Mouse (Mus musculus) heart, embryonic 10.5 days (tissue): ENCODE data around the gene Msmb. TPM values are rescaled to one million over a fixed set of nuclear protein-coding genes. Genes with fewer than 3 reads are reported as not detected.

Experiments used
- DNase-seq: peaks from one replicate; pipeline ENCODE4 v3.0.0-alpha.2; 2017; ENCODE audit warnings: low spot score
- H3K27ac ChIP-seq: fragments of 300-500 bp; sonication (generic); 2 replicates; pipeline ENCODE4 v1.5.1; 2016; ENCODE audit warnings: mild to moderate bottlenecking
- H3K27me3 ChIP-seq: fragments of 300-500 bp; sonication (generic); 2 replicates; pipeline ENCODE4 v1.6.1; 2016; ENCODE audit warnings: mild to moderate bottlenecking; ENCODE audit not compliant: poor library complexity, insufficient read depth, severe bottlenecking
- H3K36me3 ChIP-seq: fragments of 300-500 bp; sonication (generic); 2 replicates; pipeline ENCODE4 v1.6.1; 2016; ENCODE audit warnings: mild to moderate bottlenecking, moderate library complexity
- H3K4me1 ChIP-seq: fragments of 300-500 bp; sonication (generic); 2 replicates; pipeline ENCODE4 v1.6.1; 2016; ENCODE audit warnings: mild to moderate bottlenecking
- H3K4me3 ChIP-seq: fragments of 300-500 bp; sonication (generic); 2 replicates; pipeline ENCODE4 v1.5.1; 2016; ENCODE audit warnings: mild to moderate bottlenecking, moderate library complexity
- H3K9me3 ChIP-seq: fragments of 300-500 bp; sonication (generic); 2 replicates; pipeline ENCODE4 v1.6.1; 2016; ENCODE audit warnings: mild to moderate bottlenecking, moderate library complexity
- WGBS: fragments of 180-500 bp; shearing (Covaris S2); methylation state at CpG from one replicate; pipeline ENCODE4 v1.1.7; 2016; 5-methylcytosine and 5-hydroxymethylcytosine counted together
- polyA plus RNA-seq: library from polyadenylated mRNA; unstranded; fragments of >200 nt; fragmentation: Nextera tagmentation; extraction: Ambion mirVana; gene quantifications from 2 replicates; pipeline ENCODE4 v1.2.1, GENCODE M21; 2016

Gene Msmb
- polyA plus RNA-seq, 1 experiment from 2014 or later: not detected

- Histone ChIP-seq H3K9me3 (no peaks in the 10 kb centered on the region), H3K4me3 (peak overlapping the region; percentile 87), H3K36me3 (peaks cover 36% of the 10 kb centered on the region), H3K27ac (peak overlapping the region; percentile 92), H3K27me3 (no peaks in the 10 kb centered on the region), H3K4me1 (peaks cover 19% of the 10 kb centered on the region)
- no peak for DNase-seq
- WGBS: 0% methylated on average over 26 of the region's 26 CpGs
These were observed 59.5 kb downstream of the Msmb start for GRCm38 (mm10) chr14:32201354-32201753.

- Histone ChIP-seq H3K4me1 (peaks cover 19% of the 10 kb centered on the region), H3K4me3 (peak within 1 kb of the TSS; percentile 87), H3K9me3 (no peaks in the 10 kb centered on the region), H3K36me3 (peaks cover 30% of the 10 kb centered on the region), H3K27ac (peak within 1 kb of the TSS; percentile 92), H3K27me3 (no peaks in the 10 kb centered on the region)
- DNase-seq: peak; percentile 96
- under 1% methylated on average over 77 of the region's 77 CpGs for WGBS
These were observed 60.1 kb downstream of the Msmb start, which contains the start of the genes Timm23 and Parg for GRCm38 (mm10) chr14:32201791-32202451. TSS of gene Timm23 (minus strand) at chr14:32201898. TSS of gene Parg (plus strand) at chr14:32201949.

Other genes starting within 250 kb of the Msmb start
- gene Galnt15, start 113.0 kb upstream of the Msmb start, polyA plus RNA-seq: 0.18 and 0.38 TPM in 2 replicates
- gene Oxnad1, start 56.6 kb upstream of the Msmb start, polyA plus RNA-seq: 26.5 and 36.6 TPM in 2 replicates
- gene Dph3, start 56.3 kb upstream of the Msmb start, polyA plus RNA-seq: 90.6 and 102 TPM in 2 replicates
- 102 and 112 TPM in 2 replicates for gene Ncoa4, start 17.8 kb downstream of the Msmb start, polyA plus RNA-seq
- 370 and 414 TPM in 2 replicates for gene Timm23, start 59.9 kb downstream of the Msmb start, polyA plus RNA-seq
- gene Parg, start 59.9 kb downstream of the Msmb start, polyA plus RNA-seq: 32.7 and 35.3 TPM in 2 replicates
- gene Ogdhl, start 180.0 kb downstream of the Msmb start, polyA plus RNA-seq: 15.3 and 22.1 TPM in 2 replicates
- not detected in 2 replicates for gene 1700024G13Rik, start 246.4 kb downstream of the Msmb start, polyA plus RNA-seq